Mouse (Mus musculus) spleen, postnatal 0 days (tissue): ENCODE measurements around the gene Usp13. TPM values are rescaled to one million over a fixed set of nuclear protein-coding genes. Genes with fewer than 3 reads are reported as not detected.

Experiments used
- polyA plus RNA-seq: library from polyadenylated mRNA; unstranded; fragments of >200 nt; fragmentation: Nextera tagmentation; extraction: Ambion mirVana; gene quantifications from 2 replicates; pipeline ENCODE4 v1.2.1, GENCODE M21; 2015

Gene Usp13
- polyA plus RNA-seq: 0.40 and 0.90 TPM in 2 replicates

DNA sequence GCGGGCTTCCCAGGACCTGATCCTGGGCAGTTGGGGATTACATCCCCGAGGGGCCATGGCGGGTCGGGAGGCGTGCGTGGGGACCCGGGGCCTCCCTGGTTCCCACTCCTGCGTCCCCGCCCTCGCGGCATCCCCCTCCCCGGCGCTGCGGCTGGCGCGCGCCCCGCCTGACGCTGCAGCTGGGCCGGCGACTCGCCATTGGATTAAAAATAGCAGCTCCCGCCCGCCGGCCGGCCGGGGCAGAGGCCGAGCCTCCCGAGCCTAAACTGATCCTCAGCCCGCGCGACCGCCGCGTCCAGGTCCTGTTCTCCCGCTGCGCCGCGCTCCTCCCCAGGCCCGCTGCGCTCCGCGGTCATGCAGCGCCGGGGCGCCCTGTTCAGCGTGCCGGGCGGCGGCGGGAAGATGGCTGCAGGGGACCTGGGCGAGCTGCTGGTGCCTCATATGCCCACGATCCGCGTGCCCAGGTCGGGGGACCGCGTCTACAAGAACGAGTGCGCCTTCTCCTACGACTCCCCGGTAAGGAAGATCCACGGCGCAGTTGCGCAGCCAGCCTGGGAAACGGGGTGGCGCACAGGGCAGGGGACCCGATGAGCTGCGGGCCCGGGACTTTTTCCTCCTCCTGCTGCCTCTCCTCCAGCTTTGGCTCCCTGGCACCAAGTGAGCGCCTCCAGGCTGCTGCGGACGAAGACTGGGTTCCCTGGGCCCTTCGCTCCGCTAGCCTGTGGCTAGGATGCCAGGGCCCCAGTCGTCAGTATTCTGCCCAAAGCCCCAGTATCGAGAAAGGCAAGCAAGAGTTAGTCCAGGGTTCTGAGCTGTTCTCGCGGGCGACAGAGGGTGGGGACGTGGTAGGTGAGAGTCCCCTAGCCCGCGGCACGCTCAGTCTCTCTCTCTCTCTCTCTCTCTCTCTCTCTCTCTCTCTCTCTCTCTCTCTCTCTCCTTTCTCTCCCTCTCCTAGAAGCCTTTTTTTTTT is at the start of gene Usp13:
TSS of gene Usp13 (plus strand) at position 190 of the 970 bp plus-strand sequence.

Other genes starting within 250 kb of the Usp13 start
- gene Gnb4, start 201.0 kb upstream of the Usp13 start, polyA plus RNA-seq: 29.2 and 36.8 TPM in 2 replicates
- 94.6 and 102 TPM in 2 replicates for gene Actl6a, start 111.2 kb upstream of the Usp13 start, polyA plus RNA-seq
- 161 and 167 TPM in 2 replicates for gene Ndufb5, start 80.6 kb upstream of the Usp13 start, polyA plus RNA-seq
- gene Mrpl47, start 79.9 kb upstream of the Usp13 start, polyA plus RNA-seq: 19.1 and 26.0 TPM in 2 replicates